In the genomic region with DNA sequence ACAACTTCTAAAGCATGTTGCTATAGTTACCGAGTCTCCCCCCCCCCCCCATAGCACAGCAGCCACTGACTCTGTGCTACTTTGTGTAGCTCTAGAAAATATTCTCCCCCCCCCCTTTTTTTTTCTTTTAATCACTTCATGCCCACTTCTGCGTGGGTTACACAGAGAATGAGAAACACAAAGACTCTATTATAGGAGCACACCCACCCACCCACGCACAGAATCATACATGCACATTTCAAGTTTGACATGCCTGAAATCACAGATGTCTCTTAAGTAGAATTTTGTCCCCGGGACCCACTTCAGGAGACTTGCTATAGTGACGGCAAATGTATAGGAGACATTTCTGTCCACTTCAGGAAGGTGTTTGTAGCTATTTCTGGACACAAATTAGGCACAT, we compare ENCODE assay signal across 24 mouse cellular contexts.
DNase-seq lines count a peak whose midpoint lies in the region; ATAC-seq and TF ChIP-seq lines count a peak whose summit lies in the region.
"Had no signal": no experiment of that assay in that cellular context is flagged by ENCODE, and none has a peak within 500 bp of the region (broad histone marks: within the 10 kb centered on the region; RNA-seq: fewer than 3 reads in every experiment).

No protein-coding gene starts in this region.

- 44% methylated on average over 5 of the region's 5 CpGs for WGBS in forebrain, postnatal 0 days
- WGBS in forebrain, embryonic 11.5 days = 73% methylated on average over 5 of the region's 5 CpGs
- 36% methylated on average over 5 of the region's 5 CpGs for WGBS in olfactory bulb, adult 2 months

- no peaks in the 10 kb centered on the region for H3K36me3 ChIP-seq in forebrain, postnatal 0 days (ENCODE audit: insufficient read depth)
- no peaks in the 10 kb centered on the region for H3K36me3 ChIP-seq in forebrain, embryonic 11.5 days (ENCODE audit: control insufficient read depth, insufficient read depth, low read length)
- H3K36me3 ChIP-seq: heart, embryonic 10.5 days; heart, embryonic 15.5 days; kidney, embryonic 15.5 days; neural tube, embryonic 13.5 days had no signal

- H3K9me3 ChIP-seq in forebrain, postnatal 0 days (ENCODE audit: low read length) = no peaks in the 10 kb centered on the region
- no peaks in the 10 kb centered on the region for H3K9me3 ChIP-seq in forebrain, embryonic 11.5 days (ENCODE audit: control insufficient read depth, low read length)
- H3K9me3 ChIP-seq: heart, embryonic 10.5 days; heart, embryonic 15.5 days; kidney, embryonic 15.5 days; neural tube, embryonic 13.5 days had no signal

- peaks cover 10% of the 10 kb centered on the region; the same call in 1 of the 2 replicates for H3K4me1 ChIP-seq in forebrain, postnatal 0 days (ENCODE audit: insufficient read depth)
- H3K4me1 ChIP-seq in forebrain, embryonic 11.5 days (replicated peaks; ENCODE audit: control insufficient read depth, insufficient read depth, low read length) = no peaks in the 10 kb centered on the region
- peaks cover 25% of the 10 kb centered on the region for H3K4me1 ChIP-seq in olfactory bulb, adult 2 months (ENCODE audit: control insufficient read depth, insufficient read depth, low read length)

- DNase-seq in forebrain, postnatal 0 days = peak; percentile 49
- no peak for DNase-seq in forebrain, embryonic 11.5 days (ENCODE audit: low spot score)
- DNase-seq in left cerebral cortex, adult 11 months (ENCODE audit: low spot score) = peak; percentile 77
- DNase-seq in left cerebral cortex, adult 2 months (ENCODE audit: extremely low spot score in 1 of 2, low spot score in 2 of 2) = no peak
- peak; percentile 58 for DNase-seq in right cerebral cortex, adult 18-20 months
- DNase-seq in right cerebral cortex, postnatal 4 days = no peak
- DNase-seq in cerebellum, postnatal 25 days = no peak
- DNase-seq: adrenal gland, postnatal 25 days; cerebellum, postnatal 36 days; gastrocnemius, postnatal 10 days; kidney, adult 18-20 months; kidney, postnatal 25 days; liver; lung, adult 2 months; lung, postnatal 10 days had no signal

- H3K27me3 ChIP-seq in forebrain, postnatal 0 days (ENCODE audit: insufficient read depth, low read length) = no peaks in the 10 kb centered on the region
- H3K27me3 ChIP-seq in forebrain, embryonic 11.5 days (ENCODE audit: control insufficient read depth, insufficient read depth, low read length) = no peaks in the 10 kb centered on the region
- H3K27me3 ChIP-seq: heart, embryonic 15.5 days; neural tube, embryonic 13.5 days had no signal

- intact Hi-C loops in left cerebral cortex, adult 2 months (cut with DNase I) = loop anchor here (1.0 to 5.0 kb wide), 2 partner anchors 89 to 333 kb away; partner anchors contain the start of genes Cdc40 and Wasf1

- H3K27ac ChIP-seq in forebrain, postnatal 0 days (ENCODE audit: low read depth, low read length) = no peak overlapping the region
- no peak overlapping the region for H3K27ac ChIP-seq in forebrain, embryonic 11.5 days (ENCODE audit: low read depth, low read length)
- H3K27ac ChIP-seq in left cerebral cortex, adult 2 months = no peak overlapping the region
- H3K27ac ChIP-seq in olfactory bulb, adult 2 months (ENCODE audit: insufficient read depth, low read depth, low read length) = peak overlapping the region; percentile 89; the same call in 1 of the 2 replicates
- H3K27ac ChIP-seq: heart, embryonic 10.5 days; heart, embryonic 15.5 days; kidney, embryonic 15.5 days; liver, embryonic 14.5 days; macrophage; neural tube, embryonic 13.5 days had no signal

- no peak overlapping the region for H3K9ac ChIP-seq in forebrain, postnatal 0 days
- no peak overlapping the region for H3K9ac ChIP-seq in forebrain, embryonic 11.5 days (ENCODE audit: low read length)
- H3K9ac ChIP-seq: heart, embryonic 15.5 days; kidney, embryonic 15.5 days; liver, embryonic 14.5 days; neural tube, embryonic 13.5 days had no signal

- no peak for TF ChIP-seq CTCF in forebrain, postnatal 0 days (IDR thresholded peaks at IDR 0.05; ENCODE audit: low read depth)
- TF ChIP-seq CTCF in left cerebral cortex, adult 2 months (IDR thresholded peaks at IDR 0.05) = no peak
- TF ChIP-seq CTCF in olfactory bulb, adult 2 months (IDR thresholded peaks at IDR 0.05; ENCODE audit: insufficient read depth, low read depth, low read length) = no peak

- H3K4me3 ChIP-seq in forebrain, postnatal 0 days (ENCODE audit: low read depth, low read length) = no peak overlapping the region
- H3K4me3 ChIP-seq in forebrain, embryonic 11.5 days (ENCODE audit: low read depth, low read length) = no peak overlapping the region
- H3K4me3 ChIP-seq in left cerebral cortex, adult 2 months = no peak overlapping the region
- no peak overlapping the region for H3K4me3 ChIP-seq in olfactory bulb, adult 2 months (ENCODE audit: insufficient read depth, low read depth, low read length)
- H3K4me3 ChIP-seq: heart, embryonic 10.5 days; heart, embryonic 15.5 days; kidney, embryonic 15.5 days; myocyte; neural tube, embryonic 13.5 days had no signal

- no peak overlapping the region for H3K4me2 ChIP-seq in forebrain, postnatal 0 days (ENCODE audit: low read depth)
- no peak overlapping the region for H3K4me2 ChIP-seq in forebrain, embryonic 11.5 days (ENCODE audit: low read depth, low read length, severe bottlenecking)
- H3K4me2 ChIP-seq: heart, embryonic 15.5 days; kidney, embryonic 15.5 days; neural tube, embryonic 13.5 days had no signal

- TF ChIP-seq POLR2A in olfactory bulb, adult 2 months (IDR thresholded peaks at IDR 0.05; ENCODE audit: insufficient read depth, low read depth, low read length) = no peak

- peak; percentile 88 for ATAC-seq in forebrain, postnatal 0 days
- no peak for ATAC-seq in forebrain, embryonic 11.5 days (replicated peaks; ENCODE audit: low FRiP score)
- ATAC-seq: CD4-positive, CD25-positive, alpha-beta regulatory T cell, adult 4 months had no signal

Comparison
In these comparisons a context has a peak if more than half of its experiments do, and no peak if none do; other contexts are left out.
1. DNase-seq: peak in forebrain, postnatal 0 days (single experiment), left cerebral cortex, adult 11 months (single experiment) and right cerebral cortex, adult 18-20 months (single experiment); none in forebrain, embryonic 11.5 days (single experiment), left cerebral cortex, adult 2 months (0 of 2), right cerebral cortex, postnatal 4 days (single experiment) and cerebellum, postnatal 25 days (0 of 2).